Mouse (Mus musculus) embryo, embryonic 10.5 days (tissue): ENCODE results near the gene Arhgdig.
"Not testable (repeated sequence)": the region's sequence is repeated elsewhere in the genome, so short reads cannot be mapped to it uniquely, and the experiment has no call there.

Source experiments
- DNase-seq: peaks from one replicate; pipeline ENCODE4 v3.0.0-alpha.2; 2015; ENCODE audit warnings: low spot score

Arhgdig gene

DNA sequence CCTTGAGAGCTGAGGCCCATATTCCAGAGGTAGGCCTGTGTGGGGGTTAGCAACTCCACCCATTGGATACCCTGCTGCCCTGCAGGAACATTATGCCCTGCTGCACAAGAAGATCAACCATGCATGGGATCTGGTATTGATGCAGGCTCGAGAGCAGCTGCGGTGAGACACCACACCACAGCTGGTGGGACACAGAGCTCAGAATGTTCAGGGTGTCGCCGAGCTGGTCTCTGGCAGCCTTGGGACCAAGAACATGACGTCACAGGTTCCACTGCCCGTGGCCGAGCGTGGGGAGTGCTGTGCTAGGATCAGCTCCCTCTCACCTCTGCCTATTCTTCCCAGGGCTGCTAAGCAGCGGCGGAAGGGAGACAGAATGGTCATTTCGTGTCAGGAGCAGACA, 2.8 kb downstream of the Arhgdig start:
- DNase-seq: no peak

DNA sequence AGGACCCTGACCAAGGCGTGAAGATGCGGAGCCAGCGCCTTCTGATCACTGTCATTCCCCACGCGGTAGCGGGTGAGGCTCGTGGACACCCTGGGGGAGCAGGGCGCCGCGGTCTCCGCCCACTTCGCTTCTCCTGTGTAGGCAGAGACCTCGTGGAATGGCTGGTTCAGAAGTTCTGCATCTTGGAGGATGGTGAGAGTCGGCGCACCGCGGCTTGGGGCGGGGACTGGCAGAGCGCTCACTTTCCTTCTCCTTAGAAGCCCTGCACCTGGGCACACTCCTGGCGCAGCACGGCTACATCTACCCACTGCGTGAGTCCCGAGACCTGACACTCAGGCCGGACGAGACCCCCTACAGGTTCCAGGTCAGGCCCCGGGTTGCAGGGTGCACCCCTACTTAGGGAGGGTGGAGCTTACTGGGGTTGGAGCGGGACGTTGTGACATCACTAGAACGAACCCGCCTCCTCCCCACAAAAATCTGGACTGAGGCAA, 4.2 kb downstream of the Arhgdig start:
- DNase-seq: peak; percentile 11

DNA sequence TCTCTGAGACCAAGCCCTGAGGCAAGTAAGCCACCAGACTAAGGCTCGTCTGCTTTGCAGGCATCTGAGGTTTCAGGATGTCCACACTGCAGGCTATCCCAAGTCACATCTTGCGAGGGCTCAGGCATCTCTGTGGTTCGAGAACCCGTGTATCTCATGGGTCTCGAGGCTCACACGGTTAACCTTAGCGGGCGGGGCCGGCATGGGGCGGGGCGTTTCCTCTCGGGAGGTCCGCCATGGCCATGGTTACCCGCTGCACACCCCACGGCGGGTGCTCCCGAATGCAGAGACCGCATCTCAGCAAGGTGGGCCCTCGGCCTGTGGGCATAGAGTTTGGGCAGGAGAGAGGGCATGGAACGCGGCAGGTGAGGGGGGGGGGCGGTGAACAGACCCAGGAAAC, 4.8 kb downstream of the Arhgdig start, which contains the start of gene Rgs11:
Rgs11 (plus strand) TSS at position 215 of the 400 bp plus-strand sequence.
- DNase-seq: peak; percentile 22

DNA sequence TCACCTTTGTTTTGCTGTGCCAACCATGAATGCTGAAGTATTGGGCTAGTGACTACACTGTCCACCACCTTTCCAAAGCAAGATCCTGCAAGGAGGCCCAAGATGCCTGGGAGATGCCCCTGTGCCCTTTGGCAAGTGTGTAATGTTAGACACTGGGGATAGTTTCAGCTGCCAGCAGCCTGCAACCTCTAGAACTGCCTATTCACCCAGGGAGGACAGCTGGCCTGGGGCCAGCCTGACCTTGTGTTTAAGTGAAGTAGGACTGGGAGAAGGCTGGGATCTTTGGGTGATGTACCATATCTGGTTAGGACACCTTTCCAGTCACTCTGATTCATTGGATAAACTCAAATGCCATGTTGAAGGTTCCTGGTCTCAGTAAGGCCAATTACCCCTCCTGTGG, 5.6 kb downstream of the Arhgdig start:
- DNase-seq: no peak

DNA sequence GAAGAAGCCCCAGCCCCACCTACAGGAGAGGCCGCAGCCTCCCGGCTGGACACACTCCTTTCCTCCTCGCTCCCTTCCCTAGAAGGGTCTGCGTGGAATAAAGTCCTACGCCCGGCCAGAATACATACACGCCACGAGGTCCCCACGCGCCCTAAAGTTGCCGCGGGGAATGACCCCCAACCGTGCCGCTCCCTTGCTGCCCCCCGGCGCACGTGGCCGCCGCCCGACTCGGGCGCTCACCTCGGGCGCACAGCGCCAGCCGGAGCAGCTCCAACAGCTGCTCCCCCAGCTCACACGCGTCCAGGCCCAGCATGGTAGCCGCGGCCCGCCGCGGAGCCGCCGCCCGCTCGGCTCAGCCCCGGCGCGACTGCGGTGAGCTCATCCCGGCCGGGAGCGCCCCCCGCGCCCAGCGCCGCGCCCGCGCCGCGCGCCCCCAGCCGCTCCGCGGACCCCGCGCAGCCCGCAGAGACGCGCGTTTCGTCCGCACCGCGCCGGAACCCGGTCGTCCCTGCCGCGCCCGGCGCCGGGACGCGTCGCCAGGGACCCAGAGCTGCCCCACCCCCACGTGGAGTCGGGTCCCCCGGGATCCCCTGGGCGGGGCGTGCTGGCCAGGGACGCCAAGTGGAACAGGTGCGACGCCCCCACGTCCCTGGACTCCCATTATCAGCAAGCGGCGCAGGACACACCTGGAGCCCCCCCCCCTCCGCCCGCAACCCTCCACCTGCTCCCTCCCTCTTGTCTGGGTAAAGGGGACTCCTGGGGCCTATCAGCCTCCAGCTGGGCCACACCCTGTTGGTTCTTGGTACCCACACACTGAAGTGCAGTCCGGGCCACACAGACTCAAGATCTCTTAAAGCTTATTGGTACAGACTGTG, 6.5 kb downstream of the Arhgdig start:
- DNase-seq: peak; percentile 34

DNA sequence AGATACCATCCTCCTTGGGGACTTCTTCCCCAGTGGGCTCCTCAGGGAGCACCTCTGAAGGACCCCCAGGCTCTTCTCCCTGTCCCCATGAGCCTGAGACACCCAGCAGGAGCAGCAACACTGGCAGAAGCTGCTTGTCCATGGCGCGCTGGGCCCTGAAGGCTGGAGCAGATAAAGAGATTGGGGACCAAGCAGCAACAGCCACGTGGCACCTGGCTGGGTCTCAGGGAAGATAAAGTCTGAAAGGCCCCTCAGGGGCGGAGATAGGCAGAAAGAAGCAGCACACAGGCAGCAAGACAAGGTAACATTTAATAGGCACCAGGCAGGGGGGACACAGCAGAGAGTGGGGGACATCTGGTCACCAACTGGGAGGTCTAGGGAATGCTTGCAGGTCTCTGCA, 8.7 kb downstream of the Arhgdig start, which contains the start of gene Pdia2:
Pdia2 (minus strand) TSS at position 196 of the 400 bp plus-strand sequence.
- no peak for DNase-seq

DNA sequence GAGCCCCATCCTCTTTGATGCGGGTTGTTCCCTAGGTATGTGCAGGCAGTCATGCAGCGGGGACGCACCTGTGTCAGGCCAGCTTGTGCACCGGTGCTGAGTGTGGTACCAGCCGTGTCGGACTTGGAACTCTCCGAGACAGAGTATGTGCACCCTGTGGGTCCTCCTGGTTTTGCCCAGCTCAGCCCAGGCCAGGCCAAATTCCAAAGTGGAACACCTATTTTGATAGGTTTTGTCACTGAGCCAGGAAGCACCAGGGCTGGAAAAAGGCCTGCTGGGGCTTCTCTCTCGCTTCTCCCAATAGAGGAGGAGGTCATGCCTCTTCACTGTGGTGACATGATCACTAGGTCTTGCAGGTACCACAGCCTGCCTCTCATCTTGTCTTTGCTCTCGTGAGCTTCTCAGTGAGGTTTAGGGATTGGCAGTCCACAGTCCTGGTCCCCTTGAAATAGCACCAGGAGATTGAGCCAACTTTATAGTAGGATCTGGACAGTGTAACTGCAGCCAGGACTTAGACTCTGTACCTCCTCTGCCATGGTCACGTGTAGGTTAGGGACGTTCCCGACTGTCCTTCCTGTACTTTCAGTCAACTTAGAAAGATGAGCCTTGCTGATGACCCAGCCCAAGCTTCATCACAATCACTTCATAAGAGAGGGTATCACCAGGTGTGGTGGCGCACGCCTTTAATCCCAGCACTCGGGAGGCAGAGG, 14.9 kb downstream of the Arhgdig start:
- no peak for DNase-seq

DNA sequence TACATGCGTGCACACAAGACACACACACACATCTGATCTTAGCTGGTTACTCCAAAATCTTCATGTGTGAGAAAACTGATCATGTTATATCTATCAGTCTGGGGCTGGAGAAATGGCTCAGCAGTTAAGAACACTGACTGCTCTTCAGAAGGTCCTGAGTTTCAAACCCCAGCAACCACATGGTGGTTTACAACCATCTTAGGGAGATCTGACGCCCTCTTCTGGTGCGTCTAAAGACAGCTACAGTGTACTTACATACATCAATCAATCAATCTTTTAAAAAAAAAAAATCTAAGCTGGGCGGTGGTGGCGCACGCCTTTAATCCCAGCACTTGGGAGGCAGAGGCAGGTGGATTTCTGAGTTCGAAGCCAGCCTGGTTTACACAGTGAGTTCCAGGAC, 16.1 kb downstream of the Arhgdig start:
- not testable (repeated sequence) for DNase-seq

DNA sequence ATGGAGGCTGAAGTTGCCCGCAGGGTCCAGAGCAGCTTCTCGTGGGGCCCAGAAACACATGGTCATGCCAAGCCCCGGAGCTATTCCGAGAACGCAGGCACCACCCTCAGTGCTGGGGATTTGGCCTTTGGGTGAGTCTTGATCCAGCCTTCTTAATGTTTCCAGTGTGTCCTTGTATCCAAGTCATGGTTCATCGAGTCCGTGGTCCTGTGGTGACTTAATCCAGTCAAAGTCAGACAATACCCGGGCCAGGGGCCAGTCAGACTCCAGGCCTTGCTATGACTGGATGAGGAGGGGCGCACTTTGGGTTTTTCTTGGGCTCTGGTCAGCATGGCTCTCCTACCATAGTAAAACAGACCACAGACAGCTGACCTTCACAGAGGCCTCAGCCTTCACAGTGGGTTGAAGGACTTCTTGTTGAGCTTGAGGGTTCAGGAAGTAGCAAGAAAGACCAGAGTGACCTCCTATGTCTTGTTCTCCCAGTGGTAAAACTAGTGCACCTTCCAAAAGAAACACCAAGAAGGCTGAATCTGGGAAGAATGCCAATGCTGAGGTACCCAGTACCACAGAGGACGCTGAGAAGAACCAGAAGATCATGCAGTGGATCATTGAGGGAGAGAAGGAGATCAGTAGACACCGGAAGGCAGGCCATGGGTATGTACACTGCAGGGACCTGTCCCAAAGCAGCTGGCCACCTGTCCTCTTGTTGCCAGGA, 19.3 kb downstream of the Arhgdig start:
- no peak for DNase-seq

DNA sequence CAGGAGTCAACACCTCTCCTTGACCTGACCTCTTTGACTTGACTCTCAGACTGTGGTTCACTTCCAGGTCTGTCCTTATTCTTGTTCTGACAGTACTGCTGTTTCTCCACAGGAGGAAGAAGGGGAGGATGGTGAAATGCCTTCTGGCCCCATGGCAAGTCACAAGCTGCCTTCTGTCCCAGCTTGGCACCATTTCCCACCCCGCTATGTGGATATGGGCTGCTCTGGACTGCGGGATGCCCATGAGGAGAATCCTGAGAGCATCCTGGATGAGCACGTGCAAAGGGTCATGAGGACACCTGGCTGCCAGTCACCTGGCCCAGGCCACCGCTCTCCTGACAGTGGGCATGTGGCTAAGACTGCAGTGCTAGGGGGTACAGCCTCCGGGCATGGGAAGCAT, 20.0 kb downstream of the Arhgdig start:
- no peak for DNase-seq

DNA sequence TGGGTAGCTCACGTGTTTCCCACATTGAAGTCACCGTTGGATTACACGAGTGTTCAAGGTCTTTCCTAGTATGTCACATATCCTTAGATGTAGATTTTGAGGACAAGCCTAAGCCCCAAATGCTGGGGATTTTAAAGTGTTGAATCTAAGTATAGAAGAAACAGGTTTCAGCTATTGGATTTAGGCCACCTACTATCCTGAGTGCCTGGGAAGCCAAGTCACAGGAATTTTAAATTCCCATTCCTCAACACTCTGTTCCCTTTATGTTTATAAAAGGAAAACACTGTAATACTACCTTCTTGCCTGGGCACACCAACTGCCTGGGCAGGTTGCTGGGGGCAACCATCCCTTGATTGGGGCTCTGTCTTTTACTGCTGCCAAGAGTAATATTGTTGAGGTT, 26.4 kb downstream of the Arhgdig start:
- no peak for DNase-seq

DNA sequence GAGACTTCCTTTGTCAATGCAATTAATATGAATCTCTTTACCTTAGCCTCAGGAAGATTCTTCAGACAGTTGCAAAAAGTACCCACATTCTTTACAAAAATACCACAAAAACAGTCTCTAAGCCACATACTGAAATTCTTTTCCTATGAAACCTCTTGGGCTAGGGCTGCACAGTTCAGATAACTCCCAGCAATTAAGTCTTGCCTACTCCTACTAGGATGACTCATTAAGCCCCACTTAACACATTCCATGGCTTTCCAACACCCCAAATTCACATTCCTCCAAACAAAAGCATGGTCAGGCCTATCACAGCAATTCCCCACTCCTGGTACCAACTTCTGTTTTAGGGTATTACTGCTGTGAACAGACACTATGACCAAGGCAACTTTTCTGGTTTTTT, 29.0 kb downstream of the Arhgdig start:
- DNase-seq: no peak

DNA sequence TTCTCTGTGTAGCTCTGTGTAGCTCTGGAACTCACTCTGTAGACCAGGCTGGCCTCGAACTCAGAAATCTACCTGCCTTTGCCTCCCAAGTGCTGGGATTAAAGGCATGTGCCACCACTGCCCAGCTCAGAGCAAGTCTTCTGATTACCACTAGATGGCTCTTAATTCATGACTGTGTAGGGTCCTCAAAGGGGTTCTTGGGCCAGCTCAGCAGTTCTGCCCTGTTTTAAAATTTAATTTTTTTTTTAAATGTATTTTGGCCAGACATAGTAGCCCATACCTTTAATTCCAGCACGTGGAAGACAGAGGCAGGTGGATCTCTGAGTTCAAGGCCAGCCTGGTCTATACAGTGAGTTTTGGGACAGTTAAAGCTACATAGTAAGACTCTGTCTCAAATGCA, 32.3 kb downstream of the Arhgdig start:
- not testable (repeated sequence) for DNase-seq

DNA sequence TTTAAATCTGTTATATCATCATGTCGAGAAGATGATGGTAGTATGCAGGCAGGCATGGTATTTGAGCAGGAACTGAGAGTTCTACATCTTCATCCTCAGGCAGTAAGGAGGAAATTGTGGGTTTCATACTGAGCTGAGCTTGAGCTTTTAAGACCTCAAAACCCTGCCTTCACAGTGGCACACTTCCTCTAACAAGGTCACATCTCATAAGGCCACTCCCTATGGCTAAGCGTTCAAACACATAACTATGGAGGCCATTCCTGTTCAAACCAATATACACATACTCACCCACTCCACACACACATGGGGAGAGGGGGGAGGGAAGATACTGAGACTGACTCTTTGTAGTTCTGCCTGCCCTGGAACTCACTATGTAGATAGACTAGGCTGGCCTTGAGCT, 39.5 kb downstream of the Arhgdig start:
- DNase-seq: no peak

DNA sequence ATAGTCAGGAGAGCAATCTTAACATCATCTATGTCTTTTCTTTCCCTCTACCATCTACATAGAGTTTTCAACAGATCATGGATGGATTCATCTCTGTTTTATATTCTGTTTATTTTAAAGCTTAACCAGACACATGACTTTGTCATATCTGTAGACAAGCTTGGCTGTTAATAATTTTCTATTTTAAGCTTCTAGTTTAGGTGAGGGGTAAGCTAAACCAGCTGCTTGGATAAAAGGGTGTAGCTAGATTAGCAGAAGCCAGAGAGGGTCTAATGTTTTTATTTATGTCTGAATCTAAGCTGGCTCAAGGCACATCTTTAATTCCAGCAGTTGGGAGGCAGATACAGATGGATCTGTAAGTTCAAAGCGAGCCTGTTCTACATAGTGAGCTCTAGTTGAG, 44.9 kb downstream of the Arhgdig start:
- DNase-seq: no peak

DNA sequence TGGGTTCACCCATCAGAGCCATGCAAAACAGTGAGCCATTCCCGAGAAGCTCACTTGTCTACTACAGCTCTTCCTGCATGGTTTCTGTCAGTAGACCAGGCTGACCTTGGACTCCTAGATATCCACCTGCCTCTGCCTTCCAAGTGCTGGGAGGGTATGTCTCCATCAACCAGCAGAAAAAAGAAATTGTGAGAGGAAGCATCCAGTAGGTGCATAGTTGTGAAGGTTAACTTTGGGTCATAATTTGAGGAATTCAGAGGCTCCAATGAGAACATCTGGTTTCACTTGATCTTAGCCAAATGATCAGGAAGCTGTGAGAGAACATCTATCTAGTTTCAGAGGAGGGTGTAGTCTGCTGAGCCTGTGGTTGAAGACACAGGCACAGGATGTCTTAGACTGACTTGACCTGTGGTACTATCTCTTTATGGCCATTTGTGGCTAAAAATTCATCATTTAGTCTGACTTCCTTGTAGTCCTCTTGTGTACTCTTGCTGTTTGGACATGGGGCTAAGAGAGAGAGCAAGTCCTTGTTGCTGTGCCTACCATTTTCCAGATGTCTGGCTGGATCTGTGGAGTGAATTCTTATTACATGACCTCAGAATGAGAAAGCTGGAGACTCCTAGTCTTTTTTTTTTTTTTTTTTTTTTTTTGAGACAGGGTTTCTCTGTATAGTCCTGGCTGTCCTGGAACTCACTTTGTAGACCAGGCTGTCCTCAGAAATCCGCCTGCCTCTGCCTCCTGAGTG, 55.5 kb downstream of the Arhgdig start:
- DNase-seq: no peak
